Mouse (Mus musculus) embryonic facial prominence, embryonic 11.5 days (tissue): ENCODE data around the gene Ubap1. TPM values are rescaled to one million over a fixed set of nuclear protein-coding genes. Genes with fewer than 3 reads are reported as not detected.

Experiments used
- ATAC-seq: fragments of 200-750 bp; cut with Nextera tagmentation; replicated peaks from 2 replicates; pipeline ENCODE4 v1.8.0; 2017; ENCODE audit warnings: low read depth; ENCODE audit not compliant: insufficient number of reproducible peaks, low FRiP score, low TSS enrichment
- DNase-seq: peaks from one replicate; pipeline ENCODE4 v3.0.0-alpha.2; 2015; ENCODE audit warnings: low spot score
- H3K27ac ChIP-seq: fragments of 300-500 bp; sonication (generic); replicated peaks from 2 replicates; pipeline ENCODE4 v1.5.1; 2014; ENCODE audit warnings: mild to moderate bottlenecking, low read depth, low read length, control low read depth
- H3K27me3 ChIP-seq: fragments of 300-500 bp; sonication (generic); 2 replicates; pipeline ENCODE4 v1.6.1; 2014; ENCODE audit warnings: mild to moderate bottlenecking, low read length, moderate library complexity, mixed read lengths; ENCODE audit not compliant: control insufficient read depth, insufficient read depth
- H3K36me3 ChIP-seq: fragments of 300-500 bp; sonication (generic); replicated peaks from 2 replicates; pipeline ENCODE4 v1.6.1; 2014; ENCODE audit warnings: low read depth, mild to moderate bottlenecking, low read length, moderate library complexity, mixed read lengths; ENCODE audit not compliant: control insufficient read depth, insufficient read depth
- H3K4me1 ChIP-seq: fragments of 300-500 bp; sonication (generic); 2 replicates; pipeline ENCODE4 v1.6.1; 2014; ENCODE audit warnings: low read length, mixed read lengths; ENCODE audit not compliant: control insufficient read depth, insufficient read depth
- H3K4me2 ChIP-seq: fragments of 300-500 bp; sonication (generic); 2 replicates; pipeline ENCODE4 v1.6.1; 2014; ENCODE audit warnings: low read depth, mild to moderate bottlenecking, control low read depth, low read length, moderate library complexity
- H3K4me3 ChIP-seq: fragments of 300-500 bp; sonication (generic); 2 replicates; pipeline ENCODE4 v1.5.1; 2014; ENCODE audit warnings: low read depth, low read length, control low read depth
- H3K9ac ChIP-seq: fragments of 300-500 bp; sonication (generic); replicated peaks from 2 replicates; pipeline ENCODE4 v1.6.1; 2014; ENCODE audit warnings: mild to moderate bottlenecking, control low read depth, low read length
- H3K9me3 ChIP-seq: fragments of 300-500 bp; sonication (generic); replicated peaks from 2 replicates; pipeline ENCODE4 v1.6.1; 2016; ENCODE audit warnings: mild to moderate bottlenecking, low read length, inconsistent platforms, mixed read lengths; ENCODE audit not compliant: control insufficient read depth
- WGBS: fragments of 180-500 bp; shearing (Covaris S2); extraction: QIAGEN DNeasy Blood & Tissue Kit; methylation state at CpG from one replicate; pipeline ENCODE4 v1.1.7; 2014; 5-methylcytosine and 5-hydroxymethylcytosine counted together
- polyA plus RNA-seq: library from polyadenylated mRNA; unstranded; fragments of >200 nt; fragmentation: Nextera tagmentation; extraction: Ambion mirVana; gene quantifications from 2 replicates; pipeline ENCODE4 v1.2.1, GENCODE M21; 2014

The Ubap1 gene
- polyA plus RNA-seq, 1 experiment from 2014 or later: 80.3 TPM

- H3K27me3 ChIP-seq: no peaks in the 10 kb centered on the region
- H3K4me3 ChIP-seq: no peak overlapping the region
- H3K9ac ChIP-seq: no peak overlapping the region
- no peak overlapping the region for H3K27ac ChIP-seq
- no peak for DNase-seq
- H3K4me2 ChIP-seq: no peak overlapping the region
- no peaks in the 10 kb centered on the region; the same call in 1 of the 2 replicates for H3K36me3 ChIP-seq
- ATAC-seq: no peak
- H3K9me3 ChIP-seq: no peaks in the 10 kb centered on the region
- H3K4me1 ChIP-seq: no peaks in the 10 kb centered on the region
Measured at GRCm38 (mm10) chr4:41401167-41401566, 52.4 kb downstream of the Ubap1 start.

DNA sequence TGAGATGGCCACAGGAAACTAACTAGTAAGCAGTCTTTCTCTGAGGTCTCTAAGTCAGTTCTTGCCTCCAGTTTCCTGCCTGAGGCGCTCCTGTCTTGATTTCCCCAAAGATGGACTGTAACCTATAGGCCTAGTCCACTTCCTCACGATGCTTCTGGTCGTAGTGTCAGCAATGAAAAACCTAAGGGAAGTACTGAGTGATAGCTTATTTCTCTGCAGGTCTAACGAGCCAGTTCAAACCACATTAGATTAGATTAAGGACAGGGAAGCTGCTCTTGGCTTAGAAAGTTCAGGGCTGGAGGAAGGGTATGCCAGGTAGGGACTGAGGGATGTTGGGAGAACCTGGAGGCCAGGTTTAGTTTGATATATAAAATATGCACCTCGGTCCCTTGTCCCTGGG, 52.8 kb downstream of the Ubap1 start:
- H3K36me3 ChIP-seq: no peaks in the 10 kb centered on the region; the same call in 1 of the 2 replicates
- no peak for DNase-seq
- no peak overlapping the region for H3K27ac ChIP-seq
- H3K4me3 ChIP-seq: no peak overlapping the region
- WGBS: 88% methylated on average over 5 of the region's 5 CpGs
- no peak overlapping the region for H3K9ac ChIP-seq
- H3K4me1 ChIP-seq: no peaks in the 10 kb centered on the region
- ATAC-seq: no peak
- no peak overlapping the region for H3K4me2 ChIP-seq
- no peaks in the 10 kb centered on the region for H3K27me3 ChIP-seq
- H3K9me3 ChIP-seq: no peaks in the 10 kb centered on the region

DNA sequence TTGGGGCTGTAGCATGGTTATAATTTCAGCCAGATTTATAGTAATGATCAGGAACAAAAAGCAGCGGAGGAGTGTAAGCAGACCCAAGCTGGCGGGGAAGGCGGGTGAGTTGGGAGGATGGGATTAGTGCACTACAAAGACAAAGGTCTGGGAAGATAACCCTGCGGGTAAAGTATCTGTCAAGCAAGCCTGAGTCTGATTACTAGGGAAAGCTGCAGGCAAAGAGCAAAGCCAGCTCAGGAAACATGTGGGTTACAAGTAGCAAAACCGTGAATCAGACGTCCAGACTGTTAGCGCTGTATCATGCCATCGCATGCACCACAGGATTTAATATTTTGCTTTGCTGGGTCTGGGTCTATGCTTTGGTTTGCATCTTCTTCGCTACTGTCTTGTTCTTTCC, 57.8 kb downstream of the Ubap1 start:
- no peaks in the 10 kb centered on the region; the same call in 1 of the 2 replicates for H3K36me3 ChIP-seq
- H3K27me3 ChIP-seq: no peaks in the 10 kb centered on the region
- 90% methylated on average over 9 of the region's 9 CpGs for WGBS

GRCm38 (mm10) chr4:41407353-41407752, 58.6 kb downstream of the Ubap1 start:
- no peak for DNase-seq
- no peak overlapping the region for H3K27ac ChIP-seq
- H3K4me1 ChIP-seq: no peaks in the 10 kb centered on the region
- no peak overlapping the region for H3K9ac ChIP-seq
- H3K27me3 ChIP-seq: no peaks in the 10 kb centered on the region
- no peaks in the 10 kb centered on the region; the same call in 1 of the 2 replicates for H3K36me3 ChIP-seq
- no peaks in the 10 kb centered on the region for H3K9me3 ChIP-seq
- 91% methylated on average over 2 of the region's 2 CpGs for WGBS
- no peak overlapping the region for H3K4me2 ChIP-seq
- no peak for ATAC-seq
- no peak overlapping the region for H3K4me3 ChIP-seq

More for the DNA sequence above, 57.8 kb downstream of the Ubap1 start:
- Histone ChIP-seq H3K4me1 (no peaks in the 10 kb centered on the region), H3K9ac (no peak overlapping the region), H3K4me2 (no peak overlapping the region), H3K9me3 (no peaks in the 10 kb centered on the region), H3K4me3 (no peak overlapping the region), H3K27ac (no peak overlapping the region)
- DNase-seq (no peak), ATAC-seq (no peak)

DNA sequence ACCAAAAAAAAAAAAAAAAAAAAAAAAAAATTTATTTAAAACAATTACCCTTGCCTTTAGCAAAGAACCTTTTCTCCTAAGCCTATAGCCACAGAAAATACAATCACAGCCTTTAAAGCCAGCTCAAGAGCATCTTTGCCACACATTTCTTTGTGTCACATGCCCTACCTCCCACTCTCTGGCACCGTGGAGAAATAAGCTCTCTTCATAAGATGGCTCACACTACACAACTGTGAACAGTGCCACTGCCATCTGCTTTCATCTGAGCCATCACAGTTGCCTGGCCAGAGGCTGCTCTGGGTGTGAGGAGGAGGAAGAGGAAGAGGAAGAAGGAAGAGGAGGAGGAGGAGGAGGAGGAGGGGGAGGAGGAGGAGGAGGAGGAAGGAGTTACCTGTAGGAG, 60.5 kb downstream of the Ubap1 start:
- H3K4me2 ChIP-seq: no peak overlapping the region
- H3K27me3 ChIP-seq: no peaks in the 10 kb centered on the region
- H3K9ac ChIP-seq: no peak overlapping the region
- no peaks in the 10 kb centered on the region for H3K9me3 ChIP-seq
- no peak for ATAC-seq
- H3K27ac ChIP-seq: no peak overlapping the region
- no peak overlapping the region for H3K4me3 ChIP-seq
- H3K4me1 ChIP-seq: no peaks in the 10 kb centered on the region
- DNase-seq: no peak
- WGBS: 100% methylated on average over 1 of the region's 1 CpGs
- H3K36me3 ChIP-seq: no peaks in the 10 kb centered on the region

- H3K4me2 ChIP-seq: no peak overlapping the region
- no peaks in the 10 kb centered on the region for H3K4me1 ChIP-seq
- H3K27ac ChIP-seq: no peak overlapping the region
- DNase-seq (no peak), ATAC-seq (no peak)
- no peaks in the 10 kb centered on the region for H3K36me3 ChIP-seq
- H3K27me3 ChIP-seq: no peaks in the 10 kb centered on the region
- no peak overlapping the region for H3K4me3 ChIP-seq
- H3K9ac ChIP-seq: no peak overlapping the region
- no peaks in the 10 kb centered on the region for H3K9me3 ChIP-seq
Measured at GRCm38 (mm10) chr4:41416966-41417365, 68.2 kb downstream of the Ubap1 start.

DNA sequence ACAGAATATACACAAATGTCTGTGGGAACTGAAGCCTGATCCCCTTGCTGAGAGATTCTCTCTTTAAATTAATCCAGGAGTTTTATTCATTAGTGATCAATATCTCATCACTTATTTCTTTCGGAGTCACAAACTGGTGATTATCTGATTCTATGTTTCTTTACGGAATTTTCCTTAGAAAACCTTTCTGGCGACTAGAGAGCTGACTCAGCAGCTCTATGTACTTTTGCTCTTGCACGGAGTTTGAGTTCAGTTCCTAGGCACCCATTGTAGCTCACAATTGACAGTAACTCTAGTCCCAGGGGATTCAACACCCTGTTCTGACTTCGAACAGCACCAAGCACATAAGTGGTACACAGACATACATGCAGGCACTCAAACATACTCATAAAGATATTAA, 90.1 kb downstream of the Ubap1 start:
- no peaks in the 10 kb centered on the region for H3K9me3 ChIP-seq
- no peak overlapping the region for H3K9ac ChIP-seq
- DNase-seq: no peak
- no peaks in the 10 kb centered on the region for H3K36me3 ChIP-seq
- H3K4me1 ChIP-seq: no peaks in the 10 kb centered on the region
- H3K27ac ChIP-seq: no peak overlapping the region
- H3K4me3 ChIP-seq: no peak overlapping the region
- 91% methylated on average over 5 of the region's 5 CpGs for WGBS
- no peak for ATAC-seq
- no peak overlapping the region for H3K4me2 ChIP-seq
- H3K27me3 ChIP-seq: no peaks in the 10 kb centered on the region
